In genomic region chr2:153343191-153343590, GRCm38 (mm10) we compare ENCODE assay signal across 25 mouse cellular contexts. TPM values are rescaled to one million over a fixed set of nuclear protein-coding genes. Genes with fewer than 3 reads are reported as not detected.
DNase-seq lines count a peak whose midpoint lies in the region; ATAC-seq and TF ChIP-seq lines count a peak whose summit lies in the region.
"Had no signal": no experiment of that assay in that cellular context is flagged by ENCODE, and none has a peak within 500 bp of the region (broad histone marks: within the 10 kb centered on the region; RNA-seq: fewer than 3 reads in every experiment).

No protein-coding gene starts in this region.

- no peaks in the 10 kb centered on the region for H3K9me3 ChIP-seq in intestine, embryonic 14.5 days (ENCODE audit: control insufficient read depth, low read length)
- no peaks in the 10 kb centered on the region for H3K9me3 ChIP-seq in intestine, postnatal 0 days (ENCODE audit: control insufficient read depth)
- no peaks in the 10 kb centered on the region for H3K9me3 ChIP-seq in liver, embryonic 16.5 days (replicated peaks; ENCODE audit: control insufficient read depth, low read length)
- H3K9me3 ChIP-seq in stomach, postnatal 0 days (ENCODE audit: control insufficient read depth, low read length) = no peaks in the 10 kb centered on the region
- H3K9me3 ChIP-seq in heart, embryonic 10.5 days = no peaks in the 10 kb centered on the region
- H3K9me3 ChIP-seq in neural tube, embryonic 15.5 days (replicated peaks) = no peaks in the 10 kb centered on the region
- H3K9me3 ChIP-seq: limb, embryonic 15.5 days; midbrain, embryonic 10.5 days; neural tube, embryonic 13.5 days had no signal

- H3K27me3 ChIP-seq in intestine, embryonic 14.5 days (replicated peaks; ENCODE audit: control insufficient read depth, insufficient read depth, low read length) = no peaks in the 10 kb centered on the region
- no peaks in the 10 kb centered on the region for H3K27me3 ChIP-seq in intestine, postnatal 0 days (replicated peaks; ENCODE audit: control insufficient read depth, insufficient read depth, low read length)
- no peaks in the 10 kb centered on the region for H3K27me3 ChIP-seq in liver, embryonic 16.5 days (ENCODE audit: control insufficient read depth, insufficient read depth, low read depth, low read length)
- no peaks in the 10 kb centered on the region for H3K27me3 ChIP-seq in stomach, postnatal 0 days (ENCODE audit: control insufficient read depth, insufficient read depth, low read length)
- no peaks in the 10 kb centered on the region for H3K27me3 ChIP-seq in heart, embryonic 10.5 days (ENCODE audit: insufficient read depth, poor library complexity, severe bottlenecking)
- H3K27me3 ChIP-seq in neural tube, embryonic 15.5 days (replicated peaks) = no peaks in the 10 kb centered on the region
- H3K27me3 ChIP-seq: limb, embryonic 15.5 days; neural tube, embryonic 13.5 days had no signal

- H3K36me3 ChIP-seq in intestine, embryonic 14.5 days (ENCODE audit: control insufficient read depth, insufficient read depth, low read length) = peaks cover 8% of the 10 kb centered on the region
- no peaks in the 10 kb centered on the region for H3K36me3 ChIP-seq in intestine, postnatal 0 days (ENCODE audit: control insufficient read depth, insufficient read depth)
- H3K36me3 ChIP-seq in liver, embryonic 16.5 days (ENCODE audit: control insufficient read depth, insufficient read depth) = no peaks in the 10 kb centered on the region
- no peaks in the 10 kb centered on the region for H3K36me3 ChIP-seq in stomach, postnatal 0 days (ENCODE audit: control insufficient read depth, insufficient read depth, low read length)
- peaks cover 11% of the 10 kb centered on the region; the same call in 1 of the 2 replicates for H3K36me3 ChIP-seq in heart, embryonic 10.5 days
- H3K36me3 ChIP-seq in neural tube, embryonic 15.5 days = no peaks in the 10 kb centered on the region
- H3K36me3 ChIP-seq: neural tube, embryonic 13.5 days had no signal

- peak overlapping the region; percentile 59 for H3K27ac ChIP-seq in intestine, embryonic 14.5 days (ENCODE audit: low read depth)
- peak overlapping the region; percentile 82 for H3K27ac ChIP-seq in intestine, postnatal 0 days (ENCODE audit: low read depth, low read length)
- H3K27ac ChIP-seq in liver, embryonic 16.5 days (ENCODE audit: low read length) = peak overlapping the region; percentile 71
- H3K27ac ChIP-seq in stomach, postnatal 0 days (replicated peaks) = 0 out of 2 replicates have a peak overlapping the region, but pooled peaks have one; percentile 49
- no peak overlapping the region for H3K27ac ChIP-seq in heart, embryonic 10.5 days
- no peak overlapping the region for H3K27ac ChIP-seq in neural tube, embryonic 15.5 days (replicated peaks)
- H3K27ac ChIP-seq: limb, embryonic 15.5 days; midbrain, embryonic 10.5 days; neural tube, embryonic 13.5 days had no signal

- no peak for TF ChIP-seq EP300 in stomach, postnatal 0 days (optimal IDR thresholded peaks at IDR 0.05)

- H3K4me1 ChIP-seq in intestine, embryonic 14.5 days (replicated peaks; ENCODE audit: control insufficient read depth, insufficient read depth, low read length) = peaks cover 19% of the 10 kb centered on the region
- H3K4me1 ChIP-seq in intestine, postnatal 0 days (replicated peaks; ENCODE audit: control insufficient read depth, insufficient read depth, low read length) = 0 out of 2 replicates have a peak, but pooled peaks cover 9% of the 10 kb centered on the region
- peaks cover 34% of the 10 kb centered on the region for H3K4me1 ChIP-seq in liver, embryonic 16.5 days (ENCODE audit: control insufficient read depth, low read depth, low read length)
- H3K4me1 ChIP-seq in stomach, postnatal 0 days (replicated peaks; ENCODE audit: control insufficient read depth, insufficient read depth) = 0 out of 2 replicates have a peak, but pooled peaks cover 2% of the 10 kb centered on the region
- peaks cover 6% of the 10 kb centered on the region for H3K4me1 ChIP-seq in heart, embryonic 10.5 days
- H3K4me1 ChIP-seq in neural tube, embryonic 15.5 days = peaks cover 19% of the 10 kb centered on the region

- ATAC-seq in intestine, embryonic 14.5 days (replicated peaks; ENCODE audit: low FRiP score, low TSS enrichment, low read depth) = no peak
- peak; percentile 39 for ATAC-seq in intestine, postnatal 0 days
- ATAC-seq in liver, embryonic 16.5 days (ENCODE audit: low read depth) = no peak
- no peak for ATAC-seq in stomach, postnatal 0 days (ENCODE audit: low FRiP score, low TSS enrichment)
- ATAC-seq in neural tube, embryonic 15.5 days (ENCODE audit: low FRiP score) = no peak
- ATAC-seq: forebrain, embryonic 14.5 days; midbrain, embryonic 16.5 days had no signal

- no peak overlapping the region for H3K4me2 ChIP-seq in intestine, embryonic 14.5 days (ENCODE audit: low read length)
- H3K4me2 ChIP-seq in intestine, postnatal 0 days (replicated peaks; ENCODE audit: low read depth) = no peak overlapping the region
- no peak overlapping the region for H3K4me2 ChIP-seq in liver, embryonic 16.5 days (ENCODE audit: low read depth, low read length)
- H3K4me2 ChIP-seq in stomach, postnatal 0 days (replicated peaks; ENCODE audit: low read depth) = no peak overlapping the region
- H3K4me2 ChIP-seq in neural tube, embryonic 15.5 days = no peak overlapping the region
- H3K4me2 ChIP-seq: heart, embryonic 11.5 days; limb, embryonic 15.5 days; neural tube, embryonic 13.5 days had no signal

- H3K4me3 ChIP-seq in intestine, embryonic 14.5 days (ENCODE audit: low read depth, low read length) = no peak overlapping the region
- no peak overlapping the region for H3K4me3 ChIP-seq in intestine, postnatal 0 days (ENCODE audit: low read depth, low read length)
- no peak overlapping the region for H3K4me3 ChIP-seq in liver, embryonic 16.5 days (ENCODE audit: low read depth, low read length)
- no peak overlapping the region for H3K4me3 ChIP-seq in stomach, postnatal 0 days (ENCODE audit: low read depth, low read length)
- H3K4me3 ChIP-seq in heart, embryonic 10.5 days = no peak overlapping the region
- H3K4me3 ChIP-seq in neural tube, embryonic 15.5 days (replicated peaks) = no peak overlapping the region
- H3K4me3 ChIP-seq: limb, embryonic 15.5 days; midbrain, embryonic 10.5 days; myocyte; neural tube, embryonic 13.5 days had no signal

- no peak for DNase-seq in intestine, embryonic 14.5 days (ENCODE audit: low spot score)
- no peak for DNase-seq in stomach, postnatal 0 days (ENCODE audit: low spot score)
- no peak for DNase-seq in heart, embryonic 10.5 days (ENCODE audit: low spot score)
- no peak for DNase-seq in frontal cortex, postnatal 25 days (ENCODE audit: low spot score in 2 of 2)
- DNase-seq: adrenal gland, adult 8-10 months; cerebellum, adult 18-20 months; cerebellum, postnatal 14 days; gastrocnemius, postnatal 10 days; heart, postnatal 14 days; kidney, postnatal 4 days; layer of hippocampus, adult 9-11 months; left cerebral cortex, postnatal 4 days; lung, postnatal 10 days; right cerebral cortex, adult 18-20 months; thymus, postnatal 25 days had no signal

- H3K9ac ChIP-seq in intestine, embryonic 14.5 days (ENCODE audit: low read length) = no peak overlapping the region
- H3K9ac ChIP-seq in intestine, postnatal 0 days (ENCODE audit: low read depth, low read length) = no peak overlapping the region
- no peak overlapping the region for H3K9ac ChIP-seq in liver, embryonic 16.5 days (ENCODE audit: low read depth, low read length)
- no peak overlapping the region for H3K9ac ChIP-seq in stomach, postnatal 0 days (ENCODE audit: low read length)
- no peak overlapping the region for H3K9ac ChIP-seq in neural tube, embryonic 15.5 days (replicated peaks)
- H3K9ac ChIP-seq: limb, embryonic 15.5 days; neural tube, embryonic 13.5 days had no signal

- TF ChIP-seq CTCF in intestine, postnatal 0 days (IDR thresholded peaks at IDR 0.05; ENCODE audit: low read depth) = no peak
- no peak for TF ChIP-seq CTCF in stomach, postnatal 0 days (IDR thresholded peaks at IDR 0.05; ENCODE audit: low read depth)

RNA-seq across cellular contexts. Expression of gene Asxl1, which starts 2.4 kb away (rescaled TPM):
- polyA plus RNA-seq in intestine, embryonic 14.5 days (2014; fragmentation: Nextera tagmentation; extraction: Ambion mirVana) = 15.6 and 17.0 TPM in 2 replicates
- polyA plus RNA-seq in intestine, postnatal 0 days (2015; fragmentation: Nextera tagmentation; extraction: Ambion mirVana) = 6.7 and 7.4 TPM in 2 replicates
- polyA plus RNA-seq in liver, embryonic 16.5 days (2015; fragmentation: Nextera tagmentation; extraction: Ambion mirVana) = 4.2 and 4.7 TPM in 2 replicates
- polyA plus RNA-seq in stomach, postnatal 0 days (2015; fragmentation: Nextera tagmentation; extraction: Ambion mirVana) = 5.9 TPM in 2 replicates
- polyA plus RNA-seq in heart, embryonic 10.5 days (2016; fragmentation: Nextera tagmentation; extraction: Ambion mirVana) = 9.2 and 9.6 TPM in 2 replicates
- 10.2 and 10.6 TPM in 2 replicates for polyA plus RNA-seq in neural tube, embryonic 15.5 days (2015; fragmentation: Nextera tagmentation; extraction: Ambion mirVana)

RNA-seq across cellular contexts. Expression of gene Kif3b, which starts 52.0 kb away (rescaled TPM):
- 5.5 and 6.6 TPM in 2 replicates for polyA plus RNA-seq in intestine, embryonic 14.5 days (2014; fragmentation: Nextera tagmentation; extraction: Ambion mirVana)
- 8.1 and 8.2 TPM in 2 replicates for polyA plus RNA-seq in intestine, postnatal 0 days (2015; fragmentation: Nextera tagmentation; extraction: Ambion mirVana)
- 1.9 and 2.1 TPM in 2 replicates for polyA plus RNA-seq in liver, embryonic 16.5 days (2015; fragmentation: Nextera tagmentation; extraction: Ambion mirVana)
- 3.1 and 3.2 TPM in 2 replicates for polyA plus RNA-seq in stomach, postnatal 0 days (2015; fragmentation: Nextera tagmentation; extraction: Ambion mirVana)
- 4.1 and 4.4 TPM in 2 replicates for polyA plus RNA-seq in heart, embryonic 10.5 days (2016; fragmentation: Nextera tagmentation; extraction: Ambion mirVana)
- polyA plus RNA-seq in neural tube, embryonic 15.5 days (2015; fragmentation: Nextera tagmentation; extraction: Ambion mirVana) = 18.1 and 21.9 TPM in 2 replicates

Comparison
In these comparisons a context has a peak if more than half of its experiments do, and no peak if none do; other contexts are left out.
1. H3K27ac ChIP-seq: peak in intestine, embryonic 14.5 days (single experiment), intestine, postnatal 0 days (single experiment), liver, embryonic 16.5 days (single experiment) and stomach, postnatal 0 days (single experiment); none in heart, embryonic 10.5 days (single experiment) and neural tube, embryonic 15.5 days (single experiment).